Mouse (Mus musculus) forebrain, postnatal 0 days (tissue): Measurements from ENCODE around the gene Cadps. TPM values are rescaled to one million over a fixed set of nuclear protein-coding genes. Genes with fewer than 3 reads are reported as not detected.

Source experiments
- ATAC-seq: fragments of 200-750 bp; cut with Nextera tagmentation; 2 replicates; pipeline ENCODE4 v1.8.0; 2017; ENCODE audit warnings: mild to moderate bottlenecking, moderate library complexity
- DNase-seq: peaks from one replicate; pipeline ENCODE4 v3.0.0-alpha.2; 2015
- H3K27ac ChIP-seq: fragments of 300-500 bp; sonication (generic); 2 replicates; pipeline ENCODE4 v1.5.1; 2014; ENCODE audit warnings: low read depth, mild to moderate bottlenecking, antibody characterized with exemption, low read length, moderate library complexity, mixed read lengths
- H3K27me3 ChIP-seq: fragments of 300-500 bp; sonication (generic); 2 replicates; pipeline ENCODE4 v1.6.1; 2014; ENCODE audit warnings: mild to moderate bottlenecking, low read length, mixed read lengths; ENCODE audit not compliant: insufficient read depth
- H3K36me3 ChIP-seq: fragments of 300-500 bp; sonication (generic); 2 replicates; pipeline ENCODE4 v1.6.1; 2014; ENCODE audit warnings: mild to moderate bottlenecking, moderate library complexity; ENCODE audit not compliant: insufficient read depth
- H3K4me1 ChIP-seq: fragments of 300-500 bp; sonication (generic); 2 replicates; pipeline ENCODE4 v1.6.1; 2014; ENCODE audit warnings: antibody characterized with exemption; ENCODE audit not compliant: insufficient read depth
- H3K4me2 ChIP-seq: fragments of 300-500 bp; sonication (generic); 2 replicates; pipeline ENCODE4 v1.6.1; 2014; ENCODE audit warnings: low read depth, mild to moderate bottlenecking, moderate library complexity
- H3K4me3 ChIP-seq: fragments of 300-500 bp; sonication (generic); 2 replicates; pipeline ENCODE4 v1.5.1; 2014; ENCODE audit warnings: low read depth, low read length, mixed read lengths
- H3K9ac ChIP-seq: fragments of 300-500 bp; sonication (generic); 2 replicates; pipeline ENCODE4 v1.6.1; 2014; ENCODE audit warnings: mild to moderate bottlenecking
- H3K9me3 ChIP-seq: fragments of 300-500 bp; sonication (generic); 2 replicates; pipeline ENCODE4 v1.6.1; 2016; ENCODE audit warnings: low read length
- CTCF ChIP-seq: sonication (generic); IDR thresholded peaks from 2 replicates; pipeline ENCODE4 v1.5.1; 2016; ENCODE audit warnings: antibody characterized with exemption, control low read depth, low read depth
- WGBS: fragments of 180-500 bp; shearing (Covaris S2); extraction: QIAGEN DNeasy Blood & Tissue Kit; methylation state at CpG from one replicate; pipeline ENCODE4 v1.1.7; 2014; 5-methylcytosine and 5-hydroxymethylcytosine counted together
- polyA plus RNA-seq: library from polyadenylated mRNA; unstranded; fragments of >200 nt; fragmentation: Nextera tagmentation; extraction: Ambion mirVana; gene quantifications from 2 replicates; pipeline ENCODE4 v1.2.1, GENCODE M21; 2015
- total RNA-seq: library from RNA; depleted of rRNA; stranded (reverse); fragments of >200 nt; gene quantifications from 2 replicates; pipeline ENCODE4 v1.2.3, GENCODE M21; 2014

Cadps gene
- total and polyA plus RNA-seq, 2 experiments from 2014 or later = 27.2 to 164 TPM

- H3K4me2 ChIP-seq = no peak overlapping the region
- H3K9ac ChIP-seq = no peak overlapping the region
- H3K9me3 ChIP-seq = no peaks in the 10 kb centered on the region
- 50% methylated on average over 8 of the region's 8 CpGs for WGBS
- ATAC-seq = peak; percentile 28
- H3K27ac ChIP-seq = no peak overlapping the region
- H3K36me3 ChIP-seq = peaks cover 6% of the 10 kb centered on the region
- peaks cover 8% of the 10 kb centered on the region for H3K4me1 ChIP-seq
- TF ChIP-seq CTCF = no peak
- no peak for DNase-seq
- H3K4me3 ChIP-seq = no peak overlapping the region
- no peaks in the 10 kb centered on the region for H3K27me3 ChIP-seq
Measured at GRCm38 (mm10) chr14:12455064-12455591, 367.8 kb downstream of the Cadps start.

- H3K27me3 ChIP-seq = no peaks in the 10 kb centered on the region
- H3K4me2 ChIP-seq = no peak overlapping the region
- no peak overlapping the region for H3K27ac ChIP-seq
- H3K36me3 ChIP-seq = peaks cover 10% of the 10 kb centered on the region
- H3K4me3 ChIP-seq = no peak overlapping the region
- H3K4me1 ChIP-seq = no peaks in the 10 kb centered on the region; the same call in 1 of the 2 replicates
- WGBS = 62% methylated on average over 3 of the region's 3 CpGs
- no peak for TF ChIP-seq CTCF
- no peak for DNase-seq
- no peak overlapping the region for H3K9ac ChIP-seq
- no peaks in the 10 kb centered on the region for H3K9me3 ChIP-seq
- peak; percentile 75 for ATAC-seq
Measured at GRCm38 (mm10) chr14:12450807-12451206, 372.1 kb downstream of the Cadps start.

- DNase-seq (peak; percentile 30), ATAC-seq (no peak)
- Histone ChIP-seq H3K36me3 (peaks cover 10% of the 10 kb centered on the region), H3K27me3 (no peaks in the 10 kb centered on the region), H3K4me1 (no peaks in the 10 kb centered on the region; the same call in 1 of the 2 replicates), H3K9me3 (no peaks in the 10 kb centered on the region), H3K4me2 (no peak overlapping the region), H3K27ac (no peak overlapping the region), H3K4me3 (no peak overlapping the region), H3K9ac (no peak overlapping the region)
- WGBS = 72% methylated on average over 6 of the region's 6 CpGs
- TF ChIP-seq CTCF = no peak
Measured at GRCm38 (mm10) chr14:12448883-12449282, 374.0 kb downstream of the Cadps start.

GRCm38 (mm10) chr14:12441019-12441418, 381.9 kb downstream of the Cadps start:
- 21% methylated on average over 2 of the region's 2 CpGs for WGBS
- Histone ChIP-seq H3K36me3 (no peaks in the 10 kb centered on the region), H3K9ac (no peak overlapping the region), H3K9me3 (no peaks in the 10 kb centered on the region), H3K4me2 (no peak overlapping the region), H3K27ac (no peak overlapping the region), H3K4me3 (no peak overlapping the region), H3K27me3 (no peaks in the 10 kb centered on the region), H3K4me1 (no peaks in the 10 kb centered on the region)
- ATAC-seq = no peak
- DNase-seq = no peak
- no peak for TF ChIP-seq CTCF

- no peaks in the 10 kb centered on the region for H3K9me3 ChIP-seq
- ATAC-seq (no peak), DNase-seq (no peak)
- no peak overlapping the region for H3K4me3 ChIP-seq
- H3K27ac ChIP-seq = no peak overlapping the region
- no peak for TF ChIP-seq CTCF
- WGBS = 89% methylated on average over 4 of the region's 4 CpGs
- H3K4me1 ChIP-seq = no peaks in the 10 kb centered on the region
- H3K36me3 ChIP-seq = no peaks in the 10 kb centered on the region
- no peaks in the 10 kb centered on the region for H3K27me3 ChIP-seq
- H3K9ac ChIP-seq = no peak overlapping the region
- no peak overlapping the region for H3K4me2 ChIP-seq
Measured at GRCm38 (mm10) chr14:12437976-12438375, 384.9 kb downstream of the Cadps start.

- Histone ChIP-seq H3K36me3 (no peaks in the 10 kb centered on the region), H3K27ac (0 out of 2 replicates have a peak overlapping the region, but pooled peaks have one; percentile 21), H3K4me2 (no peak overlapping the region), H3K4me3 (no peak overlapping the region), H3K27me3 (no peaks in the 10 kb centered on the region), H3K4me1 (no peaks in the 10 kb centered on the region), H3K9me3 (no peaks in the 10 kb centered on the region), H3K9ac (no peak overlapping the region)
- no peak for TF ChIP-seq CTCF
- DNase-seq (no peak), ATAC-seq (peak; percentile 5; the same call in 1 of the 2 replicates)
- 86% methylated on average over 7 of the region's 7 CpGs for WGBS
Measured at GRCm38 (mm10) chr14:12437422-12437821, 385.5 kb downstream of the Cadps start.

GRCm38 (mm10) chr14:12436903-12437368, 385.9 kb downstream of the Cadps start:
- H3K27ac ChIP-seq = peak overlapping the region; percentile 21; the same call in 1 of the 2 replicates

More at GRCm38 (mm10) chr14:12436903-12437368, 385.9 kb downstream of the Cadps start:
- H3K4me1 ChIP-seq = no peaks in the 10 kb centered on the region
- no peak overlapping the region for H3K9ac ChIP-seq
- H3K36me3 ChIP-seq = no peaks in the 10 kb centered on the region
- 67% methylated on average over 14 of the region's 14 CpGs for WGBS
- H3K27me3 ChIP-seq = no peaks in the 10 kb centered on the region
- H3K4me2 ChIP-seq = no peak overlapping the region
- no peak overlapping the region for H3K4me3 ChIP-seq
- DNase-seq (peak; percentile 47), ATAC-seq (peak; percentile 79)
- H3K9me3 ChIP-seq = no peaks in the 10 kb centered on the region
- no peak for TF ChIP-seq CTCF
